Mouse (Mus musculus) embryo, embryonic 11 days (tissue): ENCODE results near the gene Slc35d3.

Source experiments
- DNase-seq: peaks from one replicate; pipeline ENCODE4 v3.0.0-alpha.2; 2015

Slc35d3 gene

GRCm38 (mm10) chr10:19831072-19831849 is 20.0 kb downstream of the Slc35d3 start:
- DNase-seq = no peak

- no peak for DNase-seq
These were observed 30.3 kb downstream of the Slc35d3 start for GRCm38 (mm10) chr10:19820986-19821385.

GRCm38 (mm10) chr10:19818723-19819355 is 32.4 kb downstream of the Slc35d3 start:
- DNase-seq = no peak

GRCm38 (mm10) chr10:19815371-19815770 is 35.9 kb downstream of the Slc35d3 start:
- peak; percentile 20 for DNase-seq

GRCm38 (mm10) chr10:19811436-19812172 is 39.7 kb downstream of the Slc35d3 start:
- DNase-seq = peak; percentile 49

- no peak for DNase-seq
These were observed 46.5 kb downstream of the Slc35d3 start for GRCm38 (mm10) chr10:19804763-19805162.

GRCm38 (mm10) chr10:19802958-19803357 is 48.3 kb downstream of the Slc35d3 start:
- DNase-seq = no peak
